Mouse (Mus musculus) forebrain, embryonic 15.5 days (tissue): ENCODE data around the gene Tnfrsf13c. TPM values are rescaled to one million over a fixed set of nuclear protein-coding genes. Genes with fewer than 3 reads are reported as not detected.

Experiments
- ATAC-seq: fragments of 200-750 bp; cut with Nextera tagmentation; replicated peaks from 2 replicates; pipeline ENCODE4 v1.8.0; 2017; ENCODE audit warnings: mild to moderate bottlenecking, moderate TSS enrichment, moderate library complexity
- H3K27ac ChIP-seq: fragments of 300-500 bp; sonication (generic); replicated peaks from 2 replicates; pipeline ENCODE4 v1.5.1; 2015; ENCODE audit warnings: mild to moderate bottlenecking, inconsistent platforms
- H3K27me3 ChIP-seq: fragments of 300-500 bp; sonication (generic); 2 replicates; pipeline ENCODE4 v1.6.1; 2015; ENCODE audit warnings: inconsistent platforms
- H3K36me3 ChIP-seq: fragments of 300-500 bp; sonication (generic); 2 replicates; pipeline ENCODE4 v1.6.1; 2015; ENCODE audit warnings: mild to moderate bottlenecking, inconsistent platforms
- H3K4me1 ChIP-seq: fragments of 300-500 bp; sonication (generic); 2 replicates; pipeline ENCODE4 v1.6.1; 2015; ENCODE audit warnings: inconsistent platforms
- H3K4me2 ChIP-seq: fragments of 300-500 bp; sonication (generic); replicated peaks from 2 replicates; pipeline ENCODE4 v1.6.1; 2015; ENCODE audit warnings: mild to moderate bottlenecking, inconsistent platforms
- H3K4me3 ChIP-seq: fragments of 300-500 bp; sonication (generic); 2 replicates; pipeline ENCODE4 v1.5.1; 2015; ENCODE audit warnings: mild to moderate bottlenecking, inconsistent platforms
- H3K9ac ChIP-seq: fragments of 300-500 bp; sonication (generic); replicated peaks from 2 replicates; pipeline ENCODE4 v1.6.1; 2015; ENCODE audit warnings: mild to moderate bottlenecking, inconsistent platforms
- H3K9me3 ChIP-seq: fragments of 300-500 bp; sonication (generic); 2 replicates; pipeline ENCODE4 v1.6.1; 2016; ENCODE audit warnings: inconsistent platforms
- WGBS: fragments of 180-500 bp; shearing (Covaris S2); methylation state at CpG from one replicate; pipeline ENCODE4 v1.1.7; 2015; ENCODE audit warnings: mixed read lengths; 5-methylcytosine and 5-hydroxymethylcytosine counted together
- polyA plus RNA-seq: library from polyadenylated mRNA; unstranded; fragments of >200 nt; fragmentation: Nextera tagmentation; extraction: Ambion mirVana; gene quantifications from 2 replicates; pipeline ENCODE4 v1.2.1, GENCODE M21; 2015

The Tnfrsf13c gene
- polyA plus RNA-seq, 1 experiment from 2014 or later = 0.11 TPM

GRCm38 (mm10) chr15:82225769-82226168 lies 1.6 kb upstream of the Tnfrsf13c start:
- H3K27ac ChIP-seq = no peak overlapping the region
- H3K4me3 ChIP-seq = no peak overlapping the region
- H3K4me1 ChIP-seq = peaks cover 10% of the 10 kb centered on the region
- H3K27me3 ChIP-seq = 0 out of 2 replicates have a peak, but pooled peaks cover 3% of the 10 kb centered on the region
- no peaks in the 10 kb centered on the region for H3K9me3 ChIP-seq
- H3K4me2 ChIP-seq = no peak overlapping the region
- no peaks in the 10 kb centered on the region for H3K36me3 ChIP-seq
- ATAC-seq = no peak
- no peak overlapping the region for H3K9ac ChIP-seq
- 95% methylated on average over 5 of the region's 5 CpGs for WGBS

GRCm38 (mm10) chr15:82224602-82225215 lies 540 bp upstream of the Tnfrsf13c start:
- peak overlapping the region; percentile 59 for H3K4me2 ChIP-seq
- 0 out of 2 replicates have a peak, but pooled peaks cover 3% of the 10 kb centered on the region for H3K27me3 ChIP-seq
- H3K9ac ChIP-seq = no peak overlapping the region
- no peak for ATAC-seq
- peak overlapping the region; percentile 33; the same call in 1 of the 2 replicates for H3K4me3 ChIP-seq
- H3K9me3 ChIP-seq = no peaks in the 10 kb centered on the region
- 37% methylated on average over 7 of the region's 7 CpGs for WGBS
- peaks cover 10% of the 10 kb centered on the region for H3K4me1 ChIP-seq
- no peak overlapping the region for H3K27ac ChIP-seq
- no peaks in the 10 kb centered on the region for H3K36me3 ChIP-seq

- H3K9ac ChIP-seq = no peak overlapping the region
- WGBS = 65% methylated on average over 7 of the region's 7 CpGs
- no peak overlapping the region for H3K27ac ChIP-seq
- H3K4me2 ChIP-seq = peak overlapping the region; percentile 59; the same call in 1 of the 2 replicates
- no peak for ATAC-seq
- peaks cover 10% of the 10 kb centered on the region for H3K4me1 ChIP-seq
- H3K36me3 ChIP-seq = no peaks in the 10 kb centered on the region
- no peaks in the 10 kb centered on the region for H3K9me3 ChIP-seq
- no peak overlapping the region for H3K4me3 ChIP-seq
- H3K27me3 ChIP-seq = 0 out of 2 replicates have a peak, but pooled peaks cover 3% of the 10 kb centered on the region
Measured at GRCm38 (mm10) chr15:82223251-82223650, 918 bp downstream of the Tnfrsf13c start.

- WGBS = 65% methylated on average over 14 of the region's 14 CpGs
- ATAC-seq = no peak
- Histone ChIP-seq H3K9me3 (no peaks in the 10 kb centered on the region), H3K4me1 (peaks cover 19% of the 10 kb centered on the region), H3K27ac (no peak overlapping the region), H3K36me3 (no peaks in the 10 kb centered on the region), H3K4me2 (no peak overlapping the region), H3K27me3 (0 out of 2 replicates have a peak, but pooled peaks cover 3% of the 10 kb centered on the region), H3K9ac (no peak overlapping the region), H3K4me3 (no peak overlapping the region)
Measured at GRCm38 (mm10) chr15:82221104-82221860, 2.9 kb downstream of the Tnfrsf13c start.

- H3K4me3 ChIP-seq = no peak overlapping the region
- H3K9ac ChIP-seq = no peak overlapping the region
- ATAC-seq = no peak
- no peaks in the 10 kb centered on the region for H3K36me3 ChIP-seq
- H3K9me3 ChIP-seq = no peaks in the 10 kb centered on the region
- H3K4me1 ChIP-seq = peaks cover 31% of the 10 kb centered on the region
- no peak overlapping the region for H3K27ac ChIP-seq
- H3K4me2 ChIP-seq = no peak overlapping the region
- peaks cover 11% of the 10 kb centered on the region for H3K27me3 ChIP-seq
- 42% methylated on average over 12 of the region's 12 CpGs for WGBS
Measured at GRCm38 (mm10) chr15:82220003-82220675, 4.0 kb downstream of the Tnfrsf13c start.

- no peaks in the 10 kb centered on the region for H3K9me3 ChIP-seq
- WGBS = 79% methylated on average over 26 of the region's 26 CpGs
Measured at GRCm38 (mm10) chr15:82218778-82219666, 5.1 kb downstream of the Tnfrsf13c start.

GRCm38 (mm10) chr15:82217980-82218379 lies 6.2 kb downstream of the Tnfrsf13c start:
- no peak overlapping the region for H3K4me3 ChIP-seq
- H3K9me3 ChIP-seq = no peaks in the 10 kb centered on the region
- peaks cover 25% of the 10 kb centered on the region for H3K27me3 ChIP-seq
- no peak overlapping the region for H3K27ac ChIP-seq
- H3K4me1 ChIP-seq = peaks cover 20% of the 10 kb centered on the region
- H3K36me3 ChIP-seq = no peaks in the 10 kb centered on the region
- no peak overlapping the region for H3K9ac ChIP-seq
- H3K4me2 ChIP-seq = no peak overlapping the region
- no peak for ATAC-seq
- WGBS = 40% methylated on average over 9 of the region's 9 CpGs

More at GRCm38 (mm10) chr15:82218778-82219666, 5.1 kb downstream of the Tnfrsf13c start:
- H3K27ac ChIP-seq = no peak overlapping the region
- no peak overlapping the region for H3K4me2 ChIP-seq
- no peak overlapping the region for H3K9ac ChIP-seq
- ATAC-seq = no peak
- H3K4me3 ChIP-seq = no peak overlapping the region
- peaks cover 25% of the 10 kb centered on the region for H3K4me1 ChIP-seq
- H3K36me3 ChIP-seq = no peaks in the 10 kb centered on the region
- peaks cover 16% of the 10 kb centered on the region for H3K27me3 ChIP-seq

GRCm38 (mm10) chr15:82217039-82217438 lies 7.1 kb downstream of the Tnfrsf13c start:
- Histone ChIP-seq H3K4me3 (no peak overlapping the region), H3K9ac (no peak overlapping the region), H3K9me3 (no peaks in the 10 kb centered on the region), H3K27ac (no peak overlapping the region), H3K4me2 (no peak overlapping the region), H3K4me1 (peaks cover 29% of the 10 kb centered on the region), H3K36me3 (no peaks in the 10 kb centered on the region), H3K27me3 (peaks cover 34% of the 10 kb centered on the region)
- peak; percentile 27 for ATAC-seq
- 19% methylated on average over 7 of the region's 7 CpGs for WGBS

GRCm38 (mm10) chr15:82216142-82216827 lies 7.9 kb downstream of the Tnfrsf13c start:
- no peaks in the 10 kb centered on the region for H3K9me3 ChIP-seq
- no peak overlapping the region for H3K27ac ChIP-seq
- WGBS = 27% methylated on average over 20 of the region's 20 CpGs
- H3K4me2 ChIP-seq = no peak overlapping the region
- H3K9ac ChIP-seq = no peak overlapping the region
- H3K27me3 ChIP-seq = peaks cover 41% of the 10 kb centered on the region
- H3K4me3 ChIP-seq = no peak overlapping the region
- H3K4me1 ChIP-seq = peaks cover 36% of the 10 kb centered on the region
- ATAC-seq = no peak
- H3K36me3 ChIP-seq = no peaks in the 10 kb centered on the region

GRCm38 (mm10) chr15:82215332-82216046 lies 8.7 kb downstream of the Tnfrsf13c start:
- H3K4me3 ChIP-seq = no peak overlapping the region
- no peak overlapping the region for H3K9ac ChIP-seq
- no peaks in the 10 kb centered on the region for H3K9me3 ChIP-seq
- no peak overlapping the region for H3K27ac ChIP-seq
- H3K4me2 ChIP-seq = no peak overlapping the region
- no peaks in the 10 kb centered on the region for H3K36me3 ChIP-seq
- no peak for ATAC-seq
- 34% methylated on average over 11 of the region's 11 CpGs for WGBS
- H3K27me3 ChIP-seq = peaks cover 49% of the 10 kb centered on the region
- H3K4me1 ChIP-seq = peaks cover 37% of the 10 kb centered on the region
